Mouse (Mus musculus) liver, embryonic 14.5 days (tissue): ENCODE data around the gene Pnmt.

Experiments used
- CTCF ChIP-seq: IDR thresholded peaks from 2 replicates; pipeline ENCODE4 v1.5.1; 2016; ENCODE audit warnings: antibody characterized with exemption, low read depth, control low read depth
- EP300 ChIP-seq: IDR thresholded peaks from 2 replicates; pipeline ENCODE4 v1.6.1; 2016; ENCODE audit warnings: antibody characterized with exemption, low read depth

DNA sequence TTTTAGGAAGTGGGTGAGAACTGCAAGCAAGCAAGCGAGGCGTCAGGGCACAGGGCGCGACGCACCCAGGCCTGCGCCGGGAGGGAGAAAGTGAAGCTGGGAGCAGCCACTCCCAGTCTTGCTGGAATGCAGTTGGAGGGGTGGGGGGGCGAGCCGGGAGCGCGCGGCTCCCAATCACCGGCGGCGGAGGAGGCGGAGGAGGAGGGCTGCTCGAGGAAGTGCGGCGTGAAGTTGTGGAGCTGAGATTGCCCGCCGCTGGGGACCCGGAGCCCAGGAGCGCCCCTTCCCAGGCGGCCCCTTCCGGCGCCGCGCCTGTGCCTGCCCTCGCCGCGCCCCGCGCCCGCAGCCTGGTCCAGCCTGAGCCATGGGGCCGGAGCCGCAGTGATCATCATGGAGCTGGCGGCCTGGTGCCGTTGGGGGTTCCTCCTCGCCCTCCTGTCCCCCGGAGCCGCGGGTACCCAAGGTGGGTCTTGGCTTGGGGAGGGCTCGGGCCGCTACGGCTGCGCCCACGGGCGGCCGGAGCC lies 26.1 kb downstream of the Pnmt start, which contains the start of gene Erbb2:
- TF ChIP-seq EP300 = no peak
- no peak for TF ChIP-seq CTCF
